Mouse (Mus musculus) mouse embryonic stem cell (cell line): ENCODE measurements around the gene Ggt5.
"Not testable (repeated sequence)": the region's sequence is repeated elsewhere in the genome, so short reads cannot be mapped to it uniquely, and the experiment has no call there.

Experiments
- in situ Hi-C, 2 experiments: fragments of 300-500 bp; cut with MboI; formaldehyde crosslinking; loops; 1 replicate in 1 of 2; 3 replicates in 1 of 2; pipeline ENCODE4 v1.14.3; 2019 to 2020; ENCODE audit warnings: low sequenced_read_pairs in 2 of 2, low pct_unique_long_range_greater_than_20kb in 1 of 2, mixed read lengths in 1 of 2; ENCODE audit not compliant: unreplicated experiment in 1 of 2

Gene Ggt5

DNA sequence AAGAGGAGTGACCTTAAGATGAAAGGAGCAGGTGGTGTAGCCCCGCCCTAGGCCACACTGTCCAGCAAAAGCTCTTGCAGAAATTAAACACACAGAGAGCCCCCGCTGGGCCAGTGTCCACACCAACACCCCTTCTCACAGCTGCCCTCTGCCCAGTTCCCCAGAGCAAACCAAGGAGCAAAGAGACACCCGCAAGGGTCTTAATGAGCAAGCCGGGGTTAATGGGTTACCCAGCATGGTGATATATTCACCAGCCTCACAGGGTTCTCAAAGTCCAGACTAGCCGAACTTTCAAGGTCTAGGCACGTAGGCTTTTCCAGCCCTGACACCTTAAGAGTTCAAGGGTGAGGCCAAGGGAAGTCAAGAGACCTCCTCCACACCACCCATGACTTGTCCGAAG lies 23.2 kb upstream of the Ggt5 start:
- in situ Hi-C loops = no loop called here

DNA sequence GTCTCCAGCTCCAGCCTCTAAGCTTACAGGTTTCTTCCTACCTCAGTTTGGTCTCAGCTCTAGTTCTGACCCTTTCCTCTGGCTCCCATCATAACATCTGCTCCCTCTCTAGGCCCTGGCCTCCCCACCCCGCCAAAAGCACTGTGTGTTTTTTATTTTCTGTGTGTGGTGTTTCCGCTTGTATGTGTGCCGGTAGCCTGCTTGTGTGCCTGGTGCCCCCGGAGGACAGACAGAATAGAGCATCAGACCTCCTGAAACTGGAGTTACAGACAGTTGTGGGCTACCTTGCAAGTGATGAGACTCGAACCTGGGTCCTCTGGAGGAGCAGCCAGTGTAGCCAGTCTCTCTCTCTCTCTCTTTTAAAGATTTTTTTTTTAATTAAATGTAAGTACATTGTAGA lies 22.8 kb upstream of the Ggt5 start:
- in situ Hi-C loops = no loop called here

DNA sequence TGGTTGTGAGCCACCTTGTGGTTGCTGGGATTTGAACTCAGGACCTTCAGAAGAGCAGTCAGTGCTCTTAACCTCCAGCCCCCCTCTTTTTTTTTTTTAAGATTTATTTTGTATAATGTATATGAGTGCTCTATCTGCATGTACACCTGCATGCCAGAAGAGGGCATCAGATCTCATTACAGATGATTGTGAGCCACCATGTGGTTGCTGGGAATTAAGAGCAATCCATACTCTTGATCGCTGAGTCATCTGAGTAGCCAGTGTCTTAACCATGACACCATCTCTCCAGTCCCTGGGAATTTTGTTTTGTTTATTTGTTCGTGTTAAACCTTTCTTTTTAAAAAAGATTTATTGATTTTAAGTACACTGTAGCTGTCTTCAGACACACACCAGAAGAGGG lies 22.4 kb upstream of the Ggt5 start:
- in situ Hi-C loops = not testable (repeated sequence)

DNA sequence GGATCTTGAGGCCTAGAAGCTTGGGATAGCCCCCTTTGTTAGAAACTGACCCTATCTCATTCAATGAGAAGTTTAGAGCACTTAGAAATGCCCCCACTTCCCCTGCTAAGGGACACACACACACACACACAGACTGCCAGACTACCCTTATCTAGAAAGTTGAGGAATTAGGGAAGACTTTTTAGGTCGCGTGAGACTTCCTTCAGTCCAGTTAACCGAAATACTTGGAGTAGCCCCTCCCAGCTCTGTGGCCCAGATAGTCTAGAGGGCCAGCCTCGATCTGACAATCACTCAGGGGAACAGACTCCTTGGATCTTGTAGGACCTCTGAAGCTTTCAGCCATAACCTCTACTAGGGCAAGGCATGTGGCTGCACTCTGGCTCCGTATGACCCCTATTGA lies 21.1 kb upstream of the Ggt5 start:
- in situ Hi-C loops = no loop called here

DNA sequence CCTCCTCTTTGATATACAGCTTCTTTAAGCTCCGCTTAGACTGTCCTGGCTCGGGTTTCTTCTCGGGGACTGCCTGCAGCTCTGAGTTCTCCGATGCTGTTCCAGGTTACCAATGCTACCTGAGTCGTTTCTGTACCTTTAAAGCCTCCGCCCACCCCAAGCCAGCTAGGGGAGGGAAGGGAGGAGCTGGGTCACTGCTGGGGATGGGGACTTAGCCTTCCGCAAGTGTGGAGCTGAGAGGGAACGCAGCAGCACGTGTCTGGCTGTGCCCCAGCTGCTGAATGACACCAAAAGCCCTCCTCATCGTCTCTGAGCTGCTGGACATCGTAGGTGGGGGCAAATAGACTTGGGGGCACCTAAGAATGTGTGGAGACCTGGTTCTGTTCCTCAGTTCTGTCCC lies 20.7 kb upstream of the Ggt5 start:
- in situ Hi-C loops = no loop called here

DNA sequence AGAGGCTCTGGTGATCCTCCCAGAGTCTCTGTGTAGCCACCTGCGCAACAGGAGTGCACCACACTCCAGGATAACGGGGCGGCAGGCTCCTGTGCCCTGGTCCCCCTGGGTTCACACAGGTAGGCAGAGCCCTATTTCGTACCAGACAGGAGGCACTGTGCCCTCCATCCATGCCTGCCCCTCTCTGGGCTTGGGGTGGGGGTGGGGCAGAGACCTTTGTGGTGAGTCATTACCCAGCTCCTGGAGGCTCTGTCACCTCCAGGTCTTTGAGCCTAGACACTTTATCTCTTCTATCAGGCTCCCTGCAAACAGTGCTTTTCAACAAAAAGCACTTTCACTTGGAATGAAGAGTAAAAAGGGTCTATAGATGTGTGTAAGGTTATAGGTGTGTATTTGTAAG lies 20.3 kb upstream of the Ggt5 start:
- in situ Hi-C loops = no loop called here

DNA sequence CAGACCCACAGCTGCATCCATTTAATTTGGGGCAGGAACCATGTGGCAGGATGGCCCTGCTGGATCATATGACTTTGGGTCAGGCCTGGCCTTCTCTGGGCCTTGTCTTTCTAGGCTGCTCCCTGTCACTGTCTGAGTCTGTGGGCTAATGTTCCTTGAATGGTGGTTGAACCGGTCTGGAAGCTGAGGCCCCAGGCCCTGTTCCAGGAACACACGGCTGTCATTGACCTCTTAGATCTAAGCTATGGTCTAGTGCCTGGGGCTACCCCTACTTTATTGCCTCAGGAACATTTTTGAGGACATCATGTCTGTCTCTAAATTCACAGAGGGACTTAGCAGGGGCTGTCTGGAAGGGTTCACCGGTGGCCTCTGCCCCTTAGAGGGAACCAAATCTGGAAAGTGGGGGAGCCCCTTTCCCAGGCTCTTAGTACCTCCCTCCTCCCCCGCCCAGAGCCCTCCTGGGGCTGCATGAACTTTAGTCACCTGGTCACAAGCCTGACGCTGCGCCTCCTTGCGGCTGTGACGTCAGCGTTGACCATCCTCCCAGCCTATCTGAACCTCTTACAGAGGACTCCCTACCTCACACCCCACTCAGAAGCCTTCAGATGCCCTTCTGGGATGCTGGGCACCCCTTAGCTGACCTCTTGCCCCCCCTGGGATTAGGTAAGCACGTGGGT lies 18.0 kb upstream of the Ggt5 start:
- in situ Hi-C loops = no loop called here

DNA sequence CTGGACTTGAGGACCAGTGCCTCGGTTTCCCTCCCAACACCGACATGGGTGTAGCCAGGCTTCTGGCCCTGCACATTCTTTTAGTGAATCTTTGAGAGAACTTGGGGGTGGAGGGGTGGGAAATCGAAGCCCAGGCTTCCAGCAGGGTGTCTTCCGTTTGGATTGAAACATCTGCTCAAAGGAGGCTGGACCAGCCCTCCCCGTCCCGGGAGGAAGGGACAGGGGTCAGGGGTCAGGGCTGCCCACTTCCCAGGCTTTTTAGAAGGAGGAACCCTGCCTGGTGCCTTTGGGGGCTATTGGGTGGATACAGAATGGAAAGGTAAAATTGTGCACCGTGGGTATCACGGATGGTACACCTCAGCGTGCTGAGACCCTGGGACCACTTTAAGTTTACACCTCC lies 17.2 kb upstream of the Ggt5 start:
- in situ Hi-C loops = no loop called here

DNA sequence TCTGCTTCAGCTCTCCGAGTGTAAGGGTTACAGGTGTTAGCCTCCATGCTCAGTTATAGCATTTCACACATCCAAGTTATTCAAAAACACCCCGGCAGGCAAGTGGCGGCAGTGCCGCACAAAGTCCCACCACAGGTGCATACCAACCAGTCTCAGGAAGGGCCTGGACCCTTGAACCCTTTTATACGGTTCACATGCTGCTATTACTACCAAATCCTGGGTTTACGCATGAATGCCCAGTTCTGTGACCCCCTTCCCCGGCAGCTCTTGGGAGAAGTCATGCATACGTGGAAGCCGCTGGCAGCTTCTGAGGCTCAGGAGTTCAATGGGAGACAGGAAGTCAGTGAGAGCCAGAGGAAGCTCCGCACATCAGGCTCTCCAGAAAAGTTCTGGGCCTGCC lies 16.0 kb upstream of the Ggt5 start:
- in situ Hi-C loops = no loop called here

DNA sequence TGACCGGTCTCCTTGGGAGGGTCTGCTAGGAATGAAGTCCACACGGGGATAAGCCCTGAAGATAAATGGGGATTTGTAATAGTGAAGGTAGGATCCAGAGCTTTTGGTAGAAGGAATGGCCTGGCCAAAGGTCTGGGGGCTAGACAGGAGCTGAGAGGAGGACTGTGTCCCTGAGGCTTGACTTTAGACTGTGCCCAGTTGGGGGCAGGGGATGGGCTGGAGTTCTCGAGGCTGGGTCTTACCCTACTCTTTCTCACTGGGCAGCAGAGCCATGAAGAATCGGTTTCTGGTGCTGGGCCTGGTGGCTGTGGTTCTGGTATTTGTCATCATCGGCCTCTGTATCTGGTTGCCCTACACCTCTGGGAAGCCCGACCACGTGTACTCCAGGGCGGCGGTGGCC lies 15.2 kb upstream of the Ggt5 start:
- in situ Hi-C loops = no loop called here

DNA sequence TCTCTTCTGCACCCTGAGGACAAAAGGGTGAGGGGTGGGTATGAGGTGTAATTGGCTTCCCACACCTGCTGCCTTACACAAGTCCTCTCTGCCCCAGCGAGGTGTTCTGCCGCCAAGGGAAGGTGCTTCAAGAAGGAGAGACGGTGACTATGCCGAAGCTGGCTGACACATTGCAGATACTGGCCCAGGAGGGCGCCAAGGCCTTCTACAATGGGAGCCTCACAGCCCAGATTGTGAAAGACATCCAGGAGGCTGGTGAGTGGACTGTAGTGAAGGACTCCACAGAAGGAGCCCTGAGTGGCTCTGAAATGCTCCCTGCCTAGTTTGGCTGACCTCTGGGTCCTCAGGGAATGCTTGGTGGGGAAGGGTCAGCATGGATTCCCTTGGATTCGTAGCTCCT lies 10.0 kb upstream of the Ggt5 start:
- in situ Hi-C loops = loop anchor here in 1 of 2 experiments (25.0 kb wide), 1 partner anchor 383 kb away; the partner anchor contains the start of gene Gm5134

DNA sequence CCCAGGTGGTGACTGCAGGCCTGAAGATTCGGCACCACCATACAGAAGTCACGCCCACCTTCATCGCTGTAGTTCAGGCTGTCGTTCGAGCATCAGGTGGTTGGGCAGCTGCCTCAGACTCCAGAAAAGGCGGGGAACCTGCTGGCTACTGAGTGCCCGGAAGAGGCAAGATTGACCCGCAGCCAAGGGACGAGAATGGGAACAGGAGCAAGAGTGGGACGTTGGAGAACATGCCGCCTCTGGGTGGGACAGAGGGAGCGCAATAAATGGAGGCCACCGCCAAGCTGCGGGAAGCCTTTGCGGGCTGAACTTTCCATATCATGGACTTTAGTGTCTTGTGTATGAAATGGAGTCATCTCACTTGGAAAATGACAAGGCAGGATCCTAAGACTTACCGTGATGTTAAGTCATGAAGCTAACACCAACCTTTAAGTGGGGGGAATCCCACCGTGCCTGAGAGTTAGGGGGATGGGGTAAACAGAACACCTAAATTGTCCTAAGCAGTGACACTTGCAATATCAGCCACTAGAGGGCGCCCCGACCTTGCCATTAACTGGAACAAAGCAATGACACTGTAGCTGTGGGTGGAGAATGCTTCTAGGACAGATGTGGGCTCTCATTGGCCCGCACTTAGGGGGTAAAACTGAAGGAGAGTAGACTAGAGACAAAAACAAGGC lies 3.1 kb upstream of the Ggt5 start:
- in situ Hi-C loops = loop anchor here (10.0 to 25.0 kb wide), 3 partner anchors 119 to 376 kb away; partner anchors contain the start of gene Gm5134 (in 1 of the 2)

DNA sequence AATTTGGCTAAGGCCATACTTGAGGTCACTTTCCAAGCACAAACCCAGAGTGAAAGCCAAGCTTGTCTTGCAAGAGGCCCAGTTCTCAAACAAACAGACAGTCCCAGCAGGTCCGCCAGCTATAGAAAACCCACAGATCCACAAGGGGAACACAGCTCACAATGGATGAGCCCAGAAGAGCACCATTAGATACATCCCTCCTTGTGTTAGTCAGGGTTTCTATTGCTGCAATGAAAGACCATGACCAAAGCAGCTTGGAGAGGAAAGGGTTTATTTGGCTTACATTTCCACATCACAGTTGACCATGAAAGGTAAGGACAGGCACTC lies 2.6 kb upstream of the Ggt5 start:
- in situ Hi-C loops = loop anchor here (10.0 to 25.0 kb wide), 3 partner anchors 118 to 376 kb away; partner anchors contain the start of gene Gm5134 (in 1 of the 2)

DNA sequence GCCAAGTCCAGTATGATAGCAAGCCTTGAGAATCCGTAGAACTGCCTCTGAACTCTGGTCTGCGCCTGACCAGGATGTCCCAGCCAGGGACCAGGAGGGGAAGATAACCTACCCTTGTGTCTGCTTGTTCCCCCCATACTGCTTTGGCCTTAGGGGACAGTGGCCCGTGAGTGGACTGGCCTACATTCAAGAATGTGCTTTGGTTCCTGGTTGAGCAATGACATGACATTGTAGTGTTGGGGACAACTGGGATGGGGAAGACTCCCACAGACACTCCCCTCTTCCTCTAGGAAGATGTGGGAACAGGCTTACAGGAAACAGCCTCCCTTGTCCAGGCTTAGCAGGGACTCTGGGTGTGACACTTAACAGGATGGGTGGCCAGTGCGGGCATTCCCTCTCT lies 1.4 kb upstream of the Ggt5 start:
- in situ Hi-C loops = loop anchor here (10.0 to 25.0 kb wide), 3 partner anchors 117 to 375 kb away; partner anchors contain the start of gene Gm5134 (in 1 of the 2)

DNA sequence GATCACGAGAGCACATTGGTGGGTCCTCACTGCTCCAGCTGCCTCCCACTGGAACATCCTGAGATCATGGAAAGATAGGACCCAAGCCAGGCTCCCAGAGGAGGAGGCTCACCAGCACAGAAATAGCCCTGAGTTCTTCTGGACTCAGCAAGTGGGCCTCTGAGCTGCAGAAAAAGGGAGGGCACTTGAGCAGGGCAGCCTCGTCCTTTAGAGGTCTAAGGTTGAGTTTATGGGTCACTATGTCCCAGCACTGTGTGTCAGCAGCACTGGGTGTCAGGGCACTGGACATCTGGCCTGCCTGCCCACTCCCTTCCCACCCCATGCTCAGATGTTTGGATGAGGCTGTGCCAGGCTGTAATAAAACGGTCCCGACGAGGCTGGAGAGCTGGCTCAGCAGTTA lies 804 bp upstream of the Ggt5 start:
- in situ Hi-C loops = loop anchor here (10.0 to 25.0 kb wide), 3 partner anchors 116 to 374 kb away; partner anchors contain the start of gene Gm5134 (in 1 of the 2)

DNA sequence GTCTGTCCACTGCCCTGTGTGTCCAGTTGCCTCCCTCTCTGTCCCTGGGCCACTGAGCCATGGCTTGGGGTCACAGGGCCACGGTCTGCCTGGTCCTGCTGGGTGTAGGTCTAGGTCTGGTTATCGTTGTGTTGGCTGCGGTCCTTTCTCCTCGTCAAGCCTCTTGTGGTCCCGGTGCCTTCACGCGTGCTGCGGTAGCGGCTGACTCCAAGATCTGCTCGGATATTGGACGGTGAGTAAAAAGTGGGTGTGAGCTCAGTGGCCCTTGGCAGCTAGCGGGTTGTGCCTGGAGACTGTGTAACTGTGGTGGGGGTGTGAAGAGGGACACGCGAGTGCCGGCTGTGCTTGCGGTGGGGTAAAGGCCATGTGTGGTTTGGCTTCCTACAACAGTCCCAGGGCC lies 511 bp downstream of the Ggt5 start:
- in situ Hi-C loops = loop anchor here (10.0 to 25.0 kb wide), 3 partner anchors 115 to 373 kb away; partner anchors contain the start of gene Gm5134 (in 1 of the 2)

DNA sequence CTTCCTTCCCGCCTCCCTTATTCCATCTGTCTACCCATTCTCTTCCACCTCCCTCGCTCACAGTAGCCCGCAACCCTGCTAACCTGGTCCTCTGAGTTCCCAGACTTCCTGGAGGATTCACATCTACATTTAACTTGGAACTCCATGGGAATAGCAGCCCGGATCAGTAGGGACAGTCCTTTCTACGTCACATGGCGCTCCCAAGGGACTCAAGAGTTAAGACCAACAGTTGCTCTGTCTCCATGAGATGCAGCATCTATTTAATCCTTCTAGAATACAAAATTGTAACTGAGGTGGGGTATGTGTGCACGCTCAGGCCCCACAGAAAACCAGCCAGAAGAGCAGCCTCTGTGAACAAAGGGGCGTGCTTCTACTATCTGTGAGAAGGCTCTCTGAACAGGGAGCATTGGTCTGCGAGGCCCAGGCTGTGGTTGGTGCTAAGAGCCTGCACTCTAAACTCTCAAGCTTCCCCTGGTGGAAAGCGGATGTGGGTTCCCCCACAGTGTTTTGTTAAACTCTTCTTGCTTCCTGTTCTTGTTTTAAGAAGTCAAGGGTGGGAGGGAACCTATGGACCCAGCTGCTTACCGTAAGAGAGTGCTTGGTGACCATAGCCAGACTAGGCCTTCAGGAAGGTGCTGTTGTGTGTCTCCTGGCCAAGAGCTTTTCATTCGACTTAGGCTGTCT lies 2.2 kb downstream of the Ggt5 start:
- in situ Hi-C loops = loop anchor here in 1 of 2 experiments (25.0 kb wide), 1 partner anchor 371 kb away; the partner anchor contains the start of gene Gm5134

DNA sequence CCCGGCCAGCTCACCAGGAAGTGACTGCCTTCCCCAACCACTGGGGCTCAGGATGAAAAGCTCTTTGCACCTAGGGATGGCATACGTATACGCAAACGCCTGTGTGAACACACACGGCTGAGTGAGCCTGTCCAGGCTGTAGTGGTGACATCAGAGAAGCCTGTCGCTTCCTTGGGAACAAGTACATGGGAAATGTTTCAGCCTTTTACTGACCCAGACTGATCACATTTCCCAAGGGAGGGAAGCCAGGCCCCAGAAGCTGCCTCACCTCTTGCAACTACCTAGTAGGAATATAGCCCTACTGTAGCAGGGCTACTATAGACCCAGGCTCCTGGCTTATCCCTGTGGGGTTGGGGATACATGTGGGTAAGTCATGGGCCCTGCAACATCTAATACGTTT lies 3.4 kb downstream of the Ggt5 start:
- in situ Hi-C loops = loop anchor here in 1 of 2 experiments (25.0 kb wide), 1 partner anchor 370 kb away; the partner anchor contains the start of gene Gm5134

DNA sequence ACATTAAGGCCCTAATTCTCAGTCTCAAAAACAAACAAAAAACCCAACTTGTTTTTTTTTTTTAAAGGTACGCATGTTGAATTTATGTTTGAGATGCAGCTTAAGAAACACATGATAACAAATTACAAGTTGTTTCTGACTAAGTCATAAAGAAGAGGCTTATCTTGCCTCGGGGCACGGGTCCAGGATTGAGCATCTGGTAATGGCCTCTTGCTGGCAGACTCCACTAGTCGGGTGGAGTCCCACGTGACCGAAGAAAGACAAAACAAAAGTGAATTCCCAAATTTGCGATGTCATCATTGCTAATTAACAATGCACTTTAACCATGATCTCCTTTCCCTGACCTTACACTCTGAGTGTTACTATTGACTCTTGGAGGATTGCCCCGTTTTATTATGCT lies 6.8 kb downstream of the Ggt5 start:
- in situ Hi-C loops = loop anchor here in 1 of 2 experiments (25.0 kb wide), 1 partner anchor 366 kb away; the partner anchor contains the start of gene Gm5134
